Mouse (Mus musculus) gastrocnemius, postnatal 10 days (tissue): ENCODE data around the gene Rnf10. TPM values are rescaled to one million over a fixed set of nuclear protein-coding genes. Genes with fewer than 3 reads are reported as not detected.
"Not testable (repeated sequence)": the region's sequence is repeated elsewhere in the genome, so short reads cannot be mapped to it uniquely, and the experiment has no call there.

Source experiments
- DNase-seq: peaks from one replicate; pipeline ENCODE4 v3.0.0; 2021; ENCODE audit warnings: mixed read lengths
- long read RNA-seq, 2 experiments: library from polyadenylated mRNA; stranded (forward); transcript quantifications; one replicate each; pipeline ENCODE4 v2.0.0; 2021
- total RNA-seq, 2 experiments: library from RNA; stranded (reverse); gene quantifications; 2 replicates each; pipeline ENCODE4 v1.2.3; 2021

Gene Rnf10
- 100 to 1,000 TPM; 220 to 226 TPM for total RNA-seq
- long read RNA-seq, experiment 1, transcript Rnf10-203 (17 exons, 3,476 nt), result minor isoform, 47 of 447 reads
- long read RNA-seq, experiment 1, transcript Rnf10-202 (17 exons, 3,112 nt), result major isoform, 298 of 447 reads
- long read RNA-seq, experiment 1, transcript Rnf10-201 (17 exons, 3,106 nt), result minor isoform, 43 of 447 reads
- long read RNA-seq, experiment 1, partial matches to known transcripts, result 29 of 447 reads
- long read RNA-seq, experiment 1, other reads (novel, unspliced or antisense), result 29 of 447 reads
- long read RNA-seq, experiment 2, transcript Rnf10-201 (17 exons, 3,106 nt), result minor isoform, 26 of 366 reads
- long read RNA-seq, experiment 2, transcript Rnf10-203 (17 exons, 3,476 nt), result minor isoform, 24 of 366 reads
- long read RNA-seq, experiment 2, transcript Rnf10-202 (17 exons, 3,112 nt), result major isoform, 245 of 366 reads
- long read RNA-seq, experiment 2, partial matches to known transcripts, result 39 of 366 reads
- long read RNA-seq, experiment 2, other reads (novel, unspliced or antisense), result 31 of 366 reads

- DNase-seq, result peak; percentile 93
Observed at GRCm38 (mm10) chr5:115272812-115273548, at the start of gene Rnf10. Gene Rnf10, minus strand, starts transcription at chr5:115272898.

- DNase-seq, result peak; percentile 62
Observed at GRCm38 (mm10) chr5:115319004-115319940, 46.6 kb upstream of the Rnf10 start.

DNA sequence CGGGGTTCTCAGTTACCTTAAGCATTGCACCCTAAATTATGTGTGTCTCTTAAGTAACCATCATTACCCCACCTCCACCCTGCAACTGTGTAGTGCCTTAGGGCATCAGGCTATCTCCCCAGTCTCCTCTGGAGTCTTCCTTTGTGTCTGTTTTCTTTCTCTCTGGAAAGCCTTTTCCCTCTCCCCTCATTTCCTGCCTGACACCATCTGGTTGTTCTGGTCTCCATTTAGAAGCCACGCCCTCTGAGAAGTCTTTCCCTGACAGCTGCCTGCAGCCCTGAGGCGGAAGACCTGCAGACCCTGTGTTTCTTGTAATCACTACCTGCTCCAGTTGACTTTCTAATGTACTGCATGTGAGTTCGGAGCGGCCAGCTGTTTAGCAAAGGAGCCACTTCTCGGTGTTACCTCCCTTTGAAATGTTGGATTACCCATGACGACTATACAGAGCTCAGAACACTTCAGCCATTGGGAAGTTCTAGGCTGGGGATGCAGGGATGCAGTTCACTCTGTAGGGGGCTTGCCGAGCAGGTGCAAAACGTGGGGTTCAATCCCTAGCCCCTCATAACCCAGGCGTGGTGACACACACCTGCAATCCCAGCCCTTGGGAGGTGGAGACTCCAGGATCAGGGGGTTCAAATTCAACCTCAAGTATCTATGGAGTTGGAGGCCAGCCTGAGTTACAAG is 45.1 kb upstream of the Rnf10 start:
- DNase-seq, result no peak

DNA sequence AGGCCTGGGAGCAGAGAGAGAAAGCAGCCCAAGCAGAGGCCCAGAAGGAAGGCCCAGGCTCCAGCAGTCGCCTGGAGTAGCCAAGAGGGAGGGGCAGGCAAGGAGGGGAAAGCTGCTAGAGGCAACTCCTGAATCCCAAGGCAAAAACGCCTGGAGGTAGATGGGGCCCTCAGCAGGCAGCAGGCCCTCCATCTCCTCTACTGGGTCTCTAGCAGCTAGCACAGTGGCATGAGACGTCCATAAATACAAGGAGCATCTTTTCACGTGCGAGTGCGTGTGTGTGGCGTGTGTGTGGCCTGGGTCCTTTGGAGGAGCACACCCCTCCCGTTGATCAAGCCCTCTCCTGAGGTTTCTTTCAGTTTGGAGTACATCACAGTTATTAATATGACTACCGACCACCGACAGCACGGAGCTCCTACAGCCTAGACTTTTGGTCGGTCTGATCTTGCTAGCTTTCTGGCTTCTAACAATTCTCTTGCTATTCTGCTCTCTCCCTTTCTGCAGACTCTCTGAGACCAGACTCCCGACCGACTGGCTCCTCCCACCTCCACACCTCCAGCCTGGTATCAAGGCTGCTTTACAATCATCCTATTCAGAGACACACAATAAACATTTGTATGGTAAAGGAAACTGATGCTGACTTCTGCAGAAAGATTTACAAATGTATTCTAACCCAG is 44.4 kb upstream of the Rnf10 start:
- no peak for DNase-seq

- no peak for DNase-seq
Observed at GRCm38 (mm10) chr5:115313668-115313943, 40.9 kb upstream of the Rnf10 start.

DNA sequence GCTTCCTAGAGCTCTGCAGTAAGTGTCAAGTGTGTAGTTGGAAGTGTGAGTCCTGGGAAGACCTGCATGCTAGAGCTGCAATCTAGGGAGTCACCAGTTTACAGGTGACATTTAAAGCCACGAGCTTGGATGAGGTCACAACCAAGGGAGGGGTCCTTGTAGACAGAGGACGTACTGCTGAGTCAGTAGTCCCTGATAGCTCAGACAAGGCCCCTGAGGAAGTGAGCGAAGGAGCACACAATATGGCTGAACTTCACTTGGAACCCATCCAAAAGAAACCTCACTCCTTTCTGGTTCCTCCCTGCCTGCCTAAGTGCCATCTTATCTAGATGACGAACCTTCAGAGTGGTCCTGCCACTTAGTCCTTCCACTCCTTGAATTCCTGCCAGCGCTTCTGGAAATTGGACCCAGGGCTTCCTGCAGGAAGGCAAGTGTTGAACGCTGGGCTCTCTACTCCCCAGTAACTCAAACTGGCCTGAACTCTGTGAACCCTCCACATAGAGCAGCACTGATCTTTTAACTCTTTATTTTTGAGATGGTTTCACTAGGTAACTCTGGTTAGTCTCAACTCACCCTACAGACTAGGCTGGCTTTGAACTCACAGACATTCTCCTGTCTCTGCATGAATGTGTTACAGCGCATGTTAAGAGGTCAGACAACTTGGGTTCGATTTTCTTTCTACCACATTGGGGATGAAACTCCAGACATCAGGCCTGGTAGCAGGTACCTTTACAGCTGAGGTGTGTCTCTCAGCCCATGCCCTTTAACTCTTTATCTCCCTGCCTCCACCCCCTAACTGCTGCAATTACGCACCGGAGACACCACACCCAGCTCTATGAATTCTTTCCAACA is 40.3 kb upstream of the Rnf10 start:
- DNase-seq, result no peak

- no peak for DNase-seq
Observed at GRCm38 (mm10) chr5:115312354-115312753, 39.7 kb upstream of the Rnf10 start.

GRCm38 (mm10) chr5:115302190-115302589 is 29.5 kb upstream of the Rnf10 start:
- DNase-seq, result not testable (repeated sequence)

DNA sequence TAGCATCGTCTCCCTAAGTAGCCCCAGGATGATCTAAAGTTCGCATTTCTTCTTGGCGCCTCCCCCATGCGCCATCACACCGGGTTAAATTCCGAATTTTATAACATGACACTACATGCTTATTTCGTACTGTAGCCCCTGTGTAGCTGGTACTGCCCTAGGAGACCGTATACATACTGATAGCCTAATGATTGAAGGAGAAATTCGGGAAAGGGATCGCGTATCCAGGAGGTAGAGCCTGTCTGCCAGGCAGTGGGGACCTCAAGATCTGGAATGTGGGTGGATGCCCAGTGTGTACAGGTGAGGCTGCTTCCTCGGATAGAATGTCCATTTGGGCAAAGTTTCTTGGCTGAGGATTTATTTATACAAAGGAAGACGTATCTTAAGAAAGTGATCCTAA is 28.9 kb upstream of the Rnf10 start:
- DNase-seq, result no peak

DNA sequence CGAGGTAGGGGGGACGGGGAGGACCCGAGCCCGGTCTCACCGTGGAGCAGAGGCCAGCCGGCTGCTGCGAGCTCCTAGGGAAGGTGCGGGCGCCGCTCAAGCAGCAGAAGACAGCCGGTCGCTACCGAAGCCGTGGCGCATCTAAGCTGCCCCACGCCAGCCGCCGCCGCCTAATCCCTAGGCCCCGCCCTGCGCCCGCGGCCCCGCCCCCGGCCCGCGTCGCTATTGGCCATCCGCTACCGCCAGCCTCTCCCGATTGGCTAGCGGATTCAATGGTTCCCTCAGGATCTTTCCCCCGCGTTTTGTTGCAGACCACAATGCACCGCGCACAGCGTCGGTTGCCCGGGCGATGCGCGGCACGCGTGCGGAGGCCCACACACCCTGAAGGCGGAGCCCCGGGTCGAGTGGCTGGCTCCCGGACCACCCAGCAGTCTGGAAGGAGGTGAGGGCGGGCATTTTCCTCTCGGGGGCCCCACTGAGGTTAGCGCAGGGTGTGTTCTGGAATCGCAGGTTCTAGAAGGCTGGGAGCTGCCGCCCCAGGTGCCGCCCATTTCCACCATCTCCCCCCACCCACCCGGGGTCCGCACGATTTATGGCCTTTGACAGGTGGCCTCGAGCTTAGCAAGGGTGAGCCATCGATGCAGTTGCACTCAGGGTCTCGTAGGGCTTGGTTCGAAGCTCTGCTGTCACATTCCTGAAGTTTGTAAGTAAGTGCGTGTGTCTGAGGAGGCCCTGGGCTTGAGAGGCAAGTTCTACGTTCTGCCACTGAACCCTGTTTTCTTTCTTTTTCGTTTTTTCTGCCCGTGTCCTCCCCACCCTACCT is 28.3 kb upstream of the Rnf10 start, which contains the start of gene Dynll1:
Gene Dynll1 (minus strand): TSS at position 208 of the 823 bp plus-strand sequence.
- DNase-seq, result peak; percentile 99

GRCm38 (mm10) chr5:115300035-115300744 is 27.5 kb upstream of the Rnf10 start:
- DNase-seq, result peak; percentile 38

DNA sequence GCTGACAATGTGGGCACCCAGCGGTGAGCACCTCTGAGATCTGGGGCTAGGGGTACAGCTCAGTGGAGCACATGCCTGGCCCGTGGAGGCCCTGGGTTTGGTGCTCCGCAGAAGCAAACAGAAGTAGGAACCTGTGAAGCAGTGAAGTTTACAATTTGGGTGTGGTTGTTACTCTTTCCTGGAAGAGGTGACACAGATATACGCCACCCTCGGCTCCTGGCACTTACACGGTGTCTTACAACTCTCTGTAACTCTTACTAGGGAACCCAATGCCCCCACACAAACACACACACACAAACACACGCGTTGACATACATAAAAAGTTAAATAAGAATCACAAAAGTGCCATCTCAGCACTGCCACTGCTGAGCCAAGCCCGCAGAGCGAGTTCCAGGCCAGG is 23.6 kb upstream of the Rnf10 start:
- no peak for DNase-seq

DNA sequence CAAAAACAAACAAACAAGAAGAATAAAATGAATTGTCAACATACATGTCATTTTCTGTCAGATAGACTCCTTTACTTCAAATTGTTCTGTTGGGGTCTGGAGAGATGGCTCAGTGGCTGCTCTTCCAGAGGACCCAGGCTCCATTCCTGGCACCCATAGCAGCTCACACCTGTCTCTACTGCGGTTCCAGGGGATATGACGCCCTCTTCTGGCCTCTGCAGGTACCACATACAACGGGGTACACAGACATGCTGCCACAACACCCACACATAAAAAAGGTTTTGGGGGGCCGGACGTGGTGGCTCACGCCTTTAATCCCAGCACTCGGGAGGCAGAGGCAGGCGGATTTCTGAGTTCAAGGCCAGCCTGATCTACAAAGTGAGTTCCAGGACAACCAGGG is 21.5 kb upstream of the Rnf10 start:
- DNase-seq, result no peak

DNA sequence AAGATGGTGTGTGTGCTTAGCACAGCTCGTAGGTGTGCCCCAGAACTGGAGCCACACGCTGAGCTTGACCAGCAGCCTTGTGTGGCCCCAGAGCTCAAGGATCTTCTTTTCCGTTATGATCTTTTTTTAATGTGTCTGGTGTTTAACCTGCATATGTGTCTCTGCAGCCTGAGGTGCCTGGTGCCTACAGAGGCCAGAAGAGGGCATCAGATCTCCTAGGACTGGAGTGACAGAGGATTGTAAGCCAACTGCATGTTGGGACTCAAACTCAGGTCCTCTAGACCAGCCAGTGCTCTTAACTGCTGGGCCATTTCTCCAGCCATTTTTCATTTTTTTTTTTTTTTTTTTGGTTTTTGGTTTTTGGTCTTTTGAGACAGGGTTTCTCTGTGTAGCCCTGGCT is 12.0 kb upstream of the Rnf10 start:
- DNase-seq, result no peak

DNA sequence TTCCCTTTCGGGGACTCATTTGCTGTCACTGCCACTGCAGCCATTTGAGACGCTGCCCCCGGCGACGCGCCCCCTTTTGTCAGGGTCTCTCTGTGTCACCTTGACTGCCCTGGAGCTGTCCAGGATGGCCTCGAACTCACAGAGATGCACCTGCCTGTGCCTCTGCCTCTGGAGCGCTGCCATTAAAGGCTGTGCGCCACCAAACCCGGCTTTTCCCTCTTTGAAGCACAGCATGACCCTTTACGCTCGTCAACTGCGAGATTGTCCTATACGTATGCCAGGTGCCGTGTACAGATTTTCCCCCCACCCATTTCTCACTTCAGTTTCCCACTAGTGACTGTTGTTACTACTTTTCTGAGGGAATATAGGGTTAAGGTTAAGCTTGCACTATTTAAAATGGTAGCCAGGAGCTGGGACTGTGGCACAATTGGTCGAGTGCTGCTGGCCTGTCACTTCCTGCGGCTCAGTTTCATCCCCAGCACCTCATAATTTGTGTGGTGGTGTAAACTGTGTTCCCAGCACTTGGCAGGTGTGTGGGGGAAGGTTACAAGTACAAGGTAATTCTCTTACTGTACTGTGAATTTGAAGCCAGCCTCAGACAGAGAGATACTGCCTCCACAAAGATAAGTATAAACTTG is 7.5 kb upstream of the Rnf10 start:
- DNase-seq, result peak; percentile 31

DNA sequence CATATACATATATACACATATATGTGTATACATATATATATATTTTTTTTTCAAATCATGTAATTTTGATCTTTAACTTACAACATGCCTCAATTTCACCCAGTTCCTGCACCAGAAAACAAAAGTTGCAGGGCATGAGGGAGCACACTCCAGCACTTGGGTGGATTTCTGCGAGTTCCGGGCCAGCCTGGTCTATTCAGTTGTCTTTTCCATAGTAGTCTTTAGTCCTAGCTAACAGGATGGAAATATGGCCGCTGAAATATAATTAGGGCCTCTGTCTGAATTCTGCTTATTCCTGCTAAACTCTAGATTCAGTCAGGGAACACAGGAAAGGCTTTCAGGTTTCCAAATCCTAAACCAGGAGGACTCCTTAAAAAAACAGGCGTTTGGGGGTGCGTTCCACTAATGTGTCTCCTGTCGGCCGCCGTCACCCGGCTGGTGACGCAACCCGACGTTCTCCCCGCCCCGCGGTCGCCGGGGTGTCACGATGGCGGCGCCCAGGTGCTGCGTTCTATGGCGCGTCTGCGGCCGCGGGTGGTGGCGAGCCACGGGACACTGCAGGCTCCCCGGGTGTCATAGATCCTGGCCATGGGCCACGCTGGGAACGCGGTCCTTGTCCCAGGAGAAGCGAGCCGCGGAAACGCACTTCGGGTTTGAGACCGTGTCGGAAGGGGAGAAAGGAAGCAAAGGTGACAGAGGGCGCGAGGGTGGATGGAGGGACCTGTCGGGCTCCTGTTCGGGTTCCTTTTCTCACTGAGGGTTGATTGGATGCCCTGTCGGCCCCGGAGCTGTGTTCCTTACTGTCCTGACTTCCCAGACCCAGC is 6.7 kb upstream of the Rnf10 start, which contains the start of gene Coq5:
Gene Coq5 (plus strand): TSS at position 441 of the 824 bp plus-strand sequence.
- peak; percentile 86 for DNase-seq

DNA sequence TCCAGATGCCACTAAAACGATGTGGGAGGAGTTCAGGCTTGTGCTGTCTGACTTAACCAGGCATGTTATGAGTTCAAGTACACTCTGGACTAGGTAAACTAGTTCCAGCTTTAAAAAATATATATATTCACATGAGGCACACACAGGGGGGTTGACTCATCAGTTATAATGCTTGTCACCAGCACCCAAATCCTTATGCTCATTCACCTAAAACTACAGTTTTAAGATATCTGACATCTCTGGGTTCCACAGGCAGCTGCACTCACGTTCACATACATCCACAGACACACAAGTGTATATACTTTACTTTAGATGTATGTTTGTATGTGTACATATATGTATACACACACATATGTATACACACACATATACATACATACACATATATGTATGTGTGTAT is 6.1 kb upstream of the Rnf10 start:
- DNase-seq, result no peak
